Comparison of ENCODE assay signal across 10 mouse cellular contexts in genomic region chr7:127761026-127761425, GRCm38 (mm10). TPM values are rescaled to one million over a fixed set of nuclear protein-coding genes. Genes with fewer than 3 reads are reported as not detected.
DNase-seq lines count a peak whose midpoint lies in the region; ATAC-seq and TF ChIP-seq lines count a peak whose summit lies in the region.
"Had no signal": no experiment of that assay in that cellular context is flagged by ENCODE, and none has a peak within 500 bp of the region (broad histone marks: within the 10 kb centered on the region; RNA-seq: fewer than 3 reads in every experiment).

No protein-coding gene starts in this region.

- H3K36me3 ChIP-seq in kidney, embryonic 15.5 days, result peaks cover 89% of the 10 kb centered on the region
- H3K36me3 ChIP-seq in E14TG2a.4 (ENCODE audit: insufficient read depth, low read length), result peaks cover 98% of the 10 kb centered on the region
- H3K36me3 ChIP-seq in kidney, embryonic 14.5 days (ENCODE audit: control insufficient read depth, insufficient read depth, low read length), result peaks cover 77% of the 10 kb centered on the region
- peaks cover 16% of the 10 kb centered on the region; the same call in 1 of the 2 replicates for H3K36me3 ChIP-seq in stomach, embryonic 16.5 days (ENCODE audit: control insufficient read depth, insufficient read depth, low read length)

- ATAC-seq in kidney, embryonic 15.5 days (replicated peaks; ENCODE audit: low FRiP score), result no peak
- 0 out of 2 replicates have a peak, but pooled peaks have one; percentile 76 for ATAC-seq in kidney, embryonic 14.5 days (ENCODE audit: low FRiP score, low TSS enrichment)
- ATAC-seq in stomach, embryonic 16.5 days (ENCODE audit: insufficient read depth, low FRiP score), result peak; percentile 71; the same call in 1 of the 2 replicates

- peak; percentile 54 for DNase-seq in kidney, adult 11 months
- peak; percentile 59 for DNase-seq in c-Kit-negative CD71-positive TER-119-positive erythroid progenitor cells, embryonic 14.5 days (ENCODE audit: low read depth, low spot score)
- peak; percentile 79 for DNase-seq in gastrocnemius, adult 2 months
- peak; percentile 82 for DNase-seq in lung, postnatal 14 days

- no peak overlapping the region for H3K4me3 ChIP-seq in kidney, embryonic 15.5 days (replicated peaks)
- H3K4me3 ChIP-seq in E14TG2a.4 (replicated peaks; ENCODE audit: low read length), result no peak overlapping the region
- no peak overlapping the region for H3K4me3 ChIP-seq in gastrocnemius, adult 2 months
- no peak overlapping the region for H3K4me3 ChIP-seq in kidney, embryonic 14.5 days (ENCODE audit: low read length)
- H3K4me3 ChIP-seq in stomach, embryonic 16.5 days (replicated peaks; ENCODE audit: low read length), result no peak overlapping the region
- H3K4me3 ChIP-seq: erythroblast, embryonic 14.5 days; myocyte had no signal

- no peaks in the 10 kb centered on the region for H3K9me3 ChIP-seq in kidney, embryonic 15.5 days (replicated peaks)
- H3K9me3 ChIP-seq in E14TG2a.4 (ENCODE audit: low read length), result no peaks in the 10 kb centered on the region
- H3K9me3 ChIP-seq in kidney, embryonic 14.5 days (ENCODE audit: control insufficient read depth, low read length), result no peaks in the 10 kb centered on the region
- no peaks in the 10 kb centered on the region for H3K9me3 ChIP-seq in stomach, embryonic 16.5 days (replicated peaks; ENCODE audit: control insufficient read depth, low read length)

- no peak overlapping the region for H3K4me2 ChIP-seq in kidney, embryonic 15.5 days
- H3K4me2 ChIP-seq in kidney, embryonic 14.5 days (replicated peaks; ENCODE audit: low read depth, low read length), result no peak overlapping the region
- H3K4me2 ChIP-seq in stomach, embryonic 16.5 days (ENCODE audit: low read depth, low read length), result no peak overlapping the region

- intact Hi-C loops in gastrocnemius, adult 2 months (cut with DNase I), result loop anchor here (1.0 kb wide), 1 partner anchor 86 kb away; no protein-coding TSS in a partner anchor

- H3K9ac ChIP-seq in kidney, embryonic 15.5 days, result no peak overlapping the region
- H3K9ac ChIP-seq in kidney, embryonic 14.5 days (ENCODE audit: low read depth, low read length), result no peak overlapping the region
- H3K9ac ChIP-seq in stomach, embryonic 16.5 days (ENCODE audit: low read length), result peak overlapping the region; percentile 5; the same call in 1 of the 2 replicates

- peaks cover 24% of the 10 kb centered on the region for H3K4me1 ChIP-seq in kidney, embryonic 15.5 days
- peaks cover 62% of the 10 kb centered on the region for H3K4me1 ChIP-seq in E14TG2a.4 (replicated peaks; ENCODE audit: low read depth, low read length)
- H3K4me1 ChIP-seq in kidney, embryonic 14.5 days (ENCODE audit: control insufficient read depth, insufficient read depth, low read length), result no peaks in the 10 kb centered on the region
- peaks cover 4% of the 10 kb centered on the region; the same call in 1 of the 2 replicates for H3K4me1 ChIP-seq in stomach, embryonic 16.5 days (ENCODE audit: control insufficient read depth, insufficient read depth, low read length)

- H3K27ac ChIP-seq in kidney, embryonic 15.5 days, result no peak overlapping the region
- H3K27ac ChIP-seq in gastrocnemius, adult 2 months, result no peak overlapping the region
- H3K27ac ChIP-seq in kidney, embryonic 14.5 days (ENCODE audit: low read depth, low read length), result no peak overlapping the region
- H3K27ac ChIP-seq in stomach, embryonic 16.5 days (ENCODE audit: low read length), result no peak overlapping the region

- 38% methylated on average over 7 of the region's 7 CpGs for WGBS in kidney, embryonic 15.5 days
- 37% methylated on average over 7 of the region's 7 CpGs for WGBS in kidney, embryonic 14.5 days
- 29% methylated on average over 7 of the region's 7 CpGs for WGBS in stomach, embryonic 16.5 days

- no peaks in the 10 kb centered on the region for H3K27me3 ChIP-seq in kidney, embryonic 15.5 days
- no peaks in the 10 kb centered on the region for H3K27me3 ChIP-seq in E14TG2a.4 (ENCODE audit: insufficient read depth, low read length)
- H3K27me3 ChIP-seq in kidney, embryonic 14.5 days (ENCODE audit: control insufficient read depth, insufficient read depth, low read length), result no peaks in the 10 kb centered on the region
- no peaks in the 10 kb centered on the region for H3K27me3 ChIP-seq in stomach, embryonic 16.5 days (ENCODE audit: control insufficient read depth, insufficient read depth, low read length)

- TF ChIP-seq CTCF in E14TG2a.4 (conservative IDR thresholded peaks at IDR 0.05; ENCODE audit: low read length), result peak; percentile 97
- TF ChIP-seq CTCF in gastrocnemius, adult 2 months (IDR thresholded peaks at IDR 0.05), result no peak; the same call in none of the 2 replicates

RNA-seq across cellular contexts. Expression of gene Orai3, which starts 8.6 kb away (rescaled TPM):
- polyA plus RNA-seq in kidney, embryonic 15.5 days (2015; fragmentation: Nextera tagmentation; extraction: Ambion mirVana), result 25.1 and 26.7 TPM in 2 replicates
- total RNA-seq in gastrocnemius, adult 2 months (2021), result 10 to 100 TPM; 10.1 to 11.7 TPM
- polyA plus RNA-seq in kidney, embryonic 14.5 days (2014; fragmentation: Nextera tagmentation; extraction: Ambion mirVana), result 12.9 and 19.7 TPM in 2 replicates
- 26.7 and 29.0 TPM in 2 replicates for polyA plus RNA-seq in stomach, embryonic 16.5 days (2015; fragmentation: Nextera tagmentation; extraction: Ambion mirVana)

RNA-seq across cellular contexts. Expression of gene Setd1a, which starts 15.4 kb away (rescaled TPM):
- 23.2 and 25.9 TPM in 2 replicates for polyA plus RNA-seq in kidney, embryonic 15.5 days (2015; fragmentation: Nextera tagmentation; extraction: Ambion mirVana)
- total RNA-seq in gastrocnemius, adult 2 months (2021), result 10 to 100 TPM; 15.3 to 20.8 TPM
- 32.6 and 34.7 TPM in 2 replicates for polyA plus RNA-seq in kidney, embryonic 14.5 days (2014; fragmentation: Nextera tagmentation; extraction: Ambion mirVana)
- 10.5 and 16.4 TPM in 2 replicates for polyA plus RNA-seq in stomach, embryonic 16.5 days (2015; fragmentation: Nextera tagmentation; extraction: Ambion mirVana)

RNA-seq across cellular contexts. Expression of gene Fbxl19, which starts 16.7 kb away (rescaled TPM):
- 5.6 and 6.8 TPM in 2 replicates for polyA plus RNA-seq in kidney, embryonic 15.5 days (2015; fragmentation: Nextera tagmentation; extraction: Ambion mirVana)
- 1 to 10 TPM; 1.2 to 2.0 TPM for total RNA-seq in gastrocnemius, adult 2 months (2021)
- 6.2 and 10.0 TPM in 2 replicates for polyA plus RNA-seq in kidney, embryonic 14.5 days (2014; fragmentation: Nextera tagmentation; extraction: Ambion mirVana)
- 2.8 and 3.2 TPM in 2 replicates for polyA plus RNA-seq in stomach, embryonic 16.5 days (2015; fragmentation: Nextera tagmentation; extraction: Ambion mirVana)

RNA-seq across cellular contexts. Expression of gene Gm49388, which starts 24.4 kb away (rescaled TPM):
- not detected in 2 replicates for polyA plus RNA-seq in kidney, embryonic 15.5 days (2015; fragmentation: Nextera tagmentation; extraction: Ambion mirVana)
- total RNA-seq in gastrocnemius, adult 2 months (2021), result 1 to 10 TPM; 1.9 to 2.1 TPM
- polyA plus RNA-seq in kidney, embryonic 14.5 days (2014; fragmentation: Nextera tagmentation; extraction: Ambion mirVana), result not detected in 2 replicates
- polyA plus RNA-seq in stomach, embryonic 16.5 days (2015; fragmentation: Nextera tagmentation; extraction: Ambion mirVana), result not detected in 2 replicates
- polyA plus RNA-seq: erythroblast, embryonic 14.5 days had no signal

RNA-seq across cellular contexts. Expression of gene Ctf2, which starts 29.1 kb away (rescaled TPM):
- polyA plus RNA-seq in kidney, embryonic 15.5 days (2015; fragmentation: Nextera tagmentation; extraction: Ambion mirVana), result 0.31 and 0.33 TPM in 2 replicates
- total RNA-seq in gastrocnemius, adult 2 months (2021), result not detected
- 0.43 and 0.55 TPM in 2 replicates for polyA plus RNA-seq in kidney, embryonic 14.5 days (2014; fragmentation: Nextera tagmentation; extraction: Ambion mirVana)
- polyA plus RNA-seq in stomach, embryonic 16.5 days (2015; fragmentation: Nextera tagmentation; extraction: Ambion mirVana), result 0.21 and 0.22 TPM in 2 replicates
